Mouse (Mus musculus) liver, adult 2 months (tissue): ENCODE results near the gene Mrps15. TPM values are rescaled to one million over a fixed set of nuclear protein-coding genes. Genes with fewer than 3 reads are reported as not detected.
"Not testable (repeated sequence)": the region's sequence is repeated elsewhere in the genome, so short reads cannot be mapped to it uniquely, and the experiment has no call there.

ENCODE experiments used
- DNase-seq: peaks from one replicate; pipeline ENCODE4 v3.0.0-alpha.2; 2011; ENCODE audit warnings: low read depth, low spot score; ENCODE audit errors: extremely low read depth
- H3K27ac ChIP-seq: fragments of 200-500 bp; replicated peaks from 2 replicates; pipeline ENCODE4 v1.5.1; 2012; ENCODE audit warnings: low read depth, mild to moderate bottlenecking, control low read depth, inconsistent platforms, low read length; ENCODE audit not compliant: insufficient read depth
- H3K27me3 ChIP-seq: fragments of 200-500 bp; 2 replicates; pipeline ENCODE4 v1.6.1; 2012; ENCODE audit warnings: mild to moderate bottlenecking, moderate library complexity, low read length, inconsistent platforms; ENCODE audit not compliant: control insufficient read depth, insufficient read depth
- H3K36me3 ChIP-seq: fragments of 200-500 bp; 2 replicates; pipeline ENCODE4 v1.6.1; 2012; ENCODE audit warnings: low read length, inconsistent platforms; ENCODE audit not compliant: control insufficient read depth, insufficient read depth
- H3K4me1 ChIP-seq: fragments of 200-500 bp; 2 replicates; pipeline ENCODE4 v1.6.1; 2011; ENCODE audit warnings: low read length; ENCODE audit not compliant: control insufficient read depth, insufficient read depth
- H3K4me3 ChIP-seq: fragments of 200-500 bp; 2 replicates; pipeline ENCODE4 v1.5.1; 2011; ENCODE audit warnings: low read depth, mild to moderate bottlenecking, control low read depth, low read length, moderate library complexity; ENCODE audit not compliant: insufficient read depth
- H3K79me2 ChIP-seq: fragments of 200-500 bp; 2 replicates; pipeline ENCODE4 v1.6.1; 2012; ENCODE audit warnings: inconsistent platforms, mild to moderate bottlenecking, low read length, moderate library complexity; ENCODE audit not compliant: control insufficient read depth, insufficient read depth
- H3K9ac ChIP-seq: fragments of 200-500 bp; 2 replicates; pipeline ENCODE4 v1.6.1; 2012; ENCODE audit warnings: low read depth, mild to moderate bottlenecking, control low read depth, inconsistent platforms, low read length
- CTCF ChIP-seq: fragments of 200-500 bp; IDR thresholded peaks from 2 replicates; pipeline ENCODE4 v1.5.1; 2011; ENCODE audit warnings: low read depth, low read length, control low read depth
- POLR2A ChIP-seq: fragments of 200-500 bp; IDR thresholded peaks from 2 replicates; pipeline ENCODE4 v1.6.1; 2011; ENCODE audit warnings: low read length, control low read depth; ENCODE audit not compliant: insufficient read depth; ENCODE audit errors: extremely low read depth
- WGBS: fragments of 180-500 bp; shearing (Covaris S2); methylation state at CpG from one replicate; pipeline ENCODE4 v1.1.7; 2018; 5-methylcytosine and 5-hydroxymethylcytosine counted together
- polyA plus RNA-seq: library from polyadenylated mRNA; depleted of rRNA; stranded (reverse); fragments of >200 nt; gene quantifications from 2 replicates; pipeline ENCODE4 v1.2.3, GENCODE M21; 2012
- total RNA-seq: library from RNA; depleted of rRNA; stranded (reverse); fragments of >200 nt; gene quantifications from 2 replicates; pipeline ENCODE4 v1.2.3, GENCODE M21; 2014

Mrps15 gene
- total and polyA plus RNA-seq, 2 experiments = 31.0 TPM

DNA sequence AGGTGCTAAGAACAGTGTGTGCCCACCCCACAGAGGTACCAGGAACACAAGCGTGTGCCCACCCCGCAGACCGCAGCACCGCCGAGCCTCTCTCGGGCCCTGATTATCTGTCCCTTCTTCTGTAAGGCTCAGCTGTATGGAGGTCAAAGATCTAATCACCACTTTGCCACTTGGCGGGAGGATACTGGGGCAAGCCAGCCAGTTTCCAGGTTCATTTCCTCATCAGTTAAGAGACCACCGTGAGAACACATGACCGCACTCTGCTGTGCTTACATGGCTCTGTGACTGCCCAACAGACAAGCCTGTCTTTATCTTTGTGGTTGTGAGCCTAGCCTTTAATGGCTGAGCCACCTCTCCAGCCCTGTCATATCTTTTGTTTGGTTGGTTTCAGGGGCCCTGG, 36.3 kb downstream of the Mrps15 start:
- no peak overlapping the region for H3K9ac ChIP-seq
- whole genome bisulfite sequencing = 89% methylated on average over 9 of the region's 9 CpGs
- no peaks in the 10 kb centered on the region for H3K79me2 ChIP-seq
- no peak overlapping the region for H3K27ac ChIP-seq
- DNase-seq = no peak
- TF ChIP-seq POLR2A (no peak), CTCF (no peak)
- H3K27me3 ChIP-seq = no peaks in the 10 kb centered on the region
- no peaks in the 10 kb centered on the region for H3K4me1 ChIP-seq
- H3K4me3 ChIP-seq = no peak overlapping the region
- H3K36me3 ChIP-seq = no peaks in the 10 kb centered on the region

DNA sequence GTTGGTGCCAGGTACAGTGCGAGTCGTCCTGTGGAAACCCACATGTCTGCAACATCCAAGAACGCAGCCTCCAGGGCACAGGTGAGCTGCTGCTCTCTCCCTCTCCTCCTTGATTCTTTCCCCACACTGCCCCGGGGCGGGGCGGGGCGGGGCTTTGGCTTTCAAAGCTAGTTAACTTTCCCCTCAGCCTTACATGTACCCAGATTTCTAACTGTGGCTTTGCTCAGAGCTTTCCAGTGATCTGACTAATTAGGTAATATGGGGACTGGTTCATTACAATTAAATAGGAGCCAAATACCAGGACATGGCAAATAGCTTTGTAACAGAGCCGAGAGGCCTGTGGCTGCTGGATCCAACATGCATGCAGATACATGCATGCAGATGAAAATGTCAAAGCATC, 37.7 kb downstream of the Mrps15 start:
- no peaks in the 10 kb centered on the region for H3K4me1 ChIP-seq
- 83% methylated on average over 8 of the region's 8 CpGs for WGBS

DNA sequence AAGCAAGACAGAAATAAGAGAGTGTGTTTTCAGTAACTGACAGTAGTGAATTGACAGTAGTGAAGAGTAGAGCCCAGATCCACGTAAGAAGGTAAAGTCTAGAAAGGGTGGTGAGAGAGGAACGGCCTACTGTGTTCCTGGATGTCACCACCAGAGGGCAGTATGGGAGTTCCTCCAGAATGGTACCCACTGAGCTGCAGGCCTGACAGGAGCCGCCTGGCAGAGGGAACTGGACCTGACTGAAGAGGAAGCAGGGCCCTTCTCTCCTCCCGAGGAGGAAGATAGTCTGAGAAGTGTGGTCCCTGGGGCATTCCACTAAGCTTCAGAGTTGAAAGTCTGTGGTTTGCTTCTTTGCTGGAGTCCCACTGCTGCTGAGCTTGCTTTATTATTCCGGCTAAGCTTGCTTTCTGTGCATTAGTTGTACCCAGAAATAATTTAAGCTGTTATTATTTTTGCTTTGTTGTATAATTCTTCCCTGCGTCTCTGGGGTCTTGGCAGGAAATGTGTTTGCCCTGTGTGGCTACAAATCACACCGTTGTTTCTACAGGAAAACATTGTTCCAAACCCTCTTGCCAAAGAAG, 39.4 kb downstream of the Mrps15 start:
- Histone ChIP-seq H3K36me3 (no peaks in the 10 kb centered on the region), H3K4me1 (peaks cover 3% of the 10 kb centered on the region; the same call in 1 of the 2 replicates), H3K27me3 (no peaks in the 10 kb centered on the region), H3K9ac (no peak overlapping the region), H3K27ac (no peak overlapping the region), H3K79me2 (no peaks in the 10 kb centered on the region), H3K4me3 (no peak overlapping the region)
- peak; percentile 74 for DNase-seq
- TF ChIP-seq CTCF (peak; percentile 92), POLR2A (no peak)
- 22% methylated on average over 7 of the region's 7 CpGs for WGBS

More for the DNA sequence above, 37.7 kb downstream of the Mrps15 start:
- TF ChIP-seq CTCF = no peak
- TF ChIP-seq POLR2A = no peak
- H3K79me2 ChIP-seq = no peaks in the 10 kb centered on the region
- H3K27ac ChIP-seq = no peak overlapping the region
- H3K27me3 ChIP-seq = no peaks in the 10 kb centered on the region
- no peak overlapping the region for H3K4me3 ChIP-seq
- DNase-seq = no peak
- H3K36me3 ChIP-seq = no peaks in the 10 kb centered on the region
- H3K9ac ChIP-seq = no peak overlapping the region

DNA sequence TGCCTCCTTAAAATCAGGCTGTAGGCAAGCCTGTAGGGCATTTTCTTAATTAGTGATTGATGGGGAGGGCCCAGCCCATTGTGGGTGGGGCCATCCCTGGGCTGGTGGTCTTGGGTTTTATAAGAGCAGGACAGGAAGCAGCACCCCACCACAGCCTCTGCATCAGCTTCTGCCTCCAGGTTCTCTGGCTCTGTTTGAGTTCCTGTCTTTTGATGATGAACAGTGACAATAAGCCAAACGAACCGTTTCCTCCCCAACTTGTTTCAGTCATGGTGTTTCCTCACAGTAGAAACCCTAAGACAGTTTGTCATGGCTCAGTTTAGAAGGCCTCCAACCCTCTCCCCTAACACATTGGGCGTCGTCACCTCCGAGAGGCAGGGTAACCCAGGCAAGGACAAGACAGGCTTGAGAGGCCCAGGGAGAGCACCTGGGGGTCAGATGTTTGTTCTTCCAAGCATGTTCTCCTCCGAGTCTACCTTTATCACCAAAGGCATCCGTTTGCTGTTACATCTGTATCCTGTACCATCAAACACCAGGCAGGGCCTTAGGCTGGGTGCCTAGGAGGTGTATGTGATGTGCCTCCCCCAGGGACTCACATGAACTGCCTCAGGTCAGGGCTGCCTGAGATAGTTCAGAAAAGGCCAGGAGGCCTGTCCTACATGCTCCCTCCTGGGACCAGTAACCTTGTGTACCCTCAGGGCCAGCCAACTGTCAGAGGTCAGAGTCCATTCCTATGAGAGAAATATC, 43.5 kb downstream of the Mrps15 start:
- no peak for TF ChIP-seq POLR2A
- TF ChIP-seq CTCF = no peak
- no peak for DNase-seq
- no peaks in the 10 kb centered on the region for H3K79me2 ChIP-seq
- H3K36me3 ChIP-seq = no peaks in the 10 kb centered on the region
- H3K4me1 ChIP-seq = peaks cover 13% of the 10 kb centered on the region
- H3K4me3 ChIP-seq = no peak overlapping the region
- 40% methylated on average over 7 of the region's 7 CpGs for WGBS
- H3K27ac ChIP-seq = peak overlapping the region; percentile 56
- no peaks in the 10 kb centered on the region for H3K27me3 ChIP-seq
- no peak overlapping the region for H3K9ac ChIP-seq

DNA sequence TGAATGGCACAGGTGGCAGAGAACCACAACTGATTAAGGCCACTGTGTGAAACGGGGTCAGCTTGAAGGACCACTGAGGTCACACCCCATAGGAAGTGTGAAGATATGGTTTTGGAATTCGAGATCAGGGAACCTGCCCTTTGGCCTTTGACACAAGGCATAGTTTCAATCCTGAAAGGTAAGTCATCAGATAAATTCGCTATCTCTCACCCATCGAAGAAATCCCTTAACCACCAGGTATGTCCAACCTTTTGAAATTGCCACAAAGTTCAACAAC, 44.1 kb downstream of the Mrps15 start:
- DNase-seq = peak; percentile 98

DNA sequence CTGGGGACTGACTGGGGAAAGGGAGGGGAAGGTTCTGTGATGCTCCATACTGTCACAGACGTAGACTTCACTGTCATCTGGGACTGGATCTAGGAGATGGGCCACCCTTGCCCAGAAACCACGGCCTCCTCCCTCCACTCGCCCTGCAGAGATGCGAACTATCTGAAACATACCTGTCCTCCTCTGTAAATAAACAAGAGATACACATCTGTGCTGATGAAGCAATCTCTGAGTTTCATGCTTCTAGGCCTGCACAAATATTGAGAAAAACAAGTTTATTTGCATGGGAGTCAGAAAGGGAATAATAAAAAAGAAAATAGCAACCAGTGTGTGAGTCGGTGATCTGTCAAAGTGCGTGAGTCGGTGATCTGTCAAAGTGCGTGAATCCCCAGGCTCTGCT, 45.1 kb downstream of the Mrps15 start:
- no peaks in the 10 kb centered on the region for H3K36me3 ChIP-seq
- H3K27me3 ChIP-seq = no peaks in the 10 kb centered on the region
- DNase-seq = peak; percentile 91
- no peak for TF ChIP-seq CTCF
- no peak for TF ChIP-seq POLR2A
- peak overlapping the region; percentile 51 for H3K27ac ChIP-seq
- H3K9ac ChIP-seq = no peak overlapping the region
- peaks cover 13% of the 10 kb centered on the region for H3K4me1 ChIP-seq
- H3K79me2 ChIP-seq = peaks cover 3% of the 10 kb centered on the region; the same call in 1 of the 2 replicates
- no peak overlapping the region for H3K4me3 ChIP-seq
- 24% methylated on average over 8 of the region's 8 CpGs for WGBS

More for the DNA sequence above, 44.1 kb downstream of the Mrps15 start:
- no peaks in the 10 kb centered on the region for H3K79me2 ChIP-seq
- H3K27ac ChIP-seq = peak overlapping the region; percentile 53
- H3K4me1 ChIP-seq = peaks cover 13% of the 10 kb centered on the region
- WGBS = 24% methylated on average over 4 of the region's 4 CpGs
- TF ChIP-seq CTCF = no peak
- no peak for TF ChIP-seq POLR2A
- H3K36me3 ChIP-seq = no peaks in the 10 kb centered on the region
- H3K4me3 ChIP-seq = no peak overlapping the region
- H3K9ac ChIP-seq = no peak overlapping the region
- no peaks in the 10 kb centered on the region for H3K27me3 ChIP-seq

DNA sequence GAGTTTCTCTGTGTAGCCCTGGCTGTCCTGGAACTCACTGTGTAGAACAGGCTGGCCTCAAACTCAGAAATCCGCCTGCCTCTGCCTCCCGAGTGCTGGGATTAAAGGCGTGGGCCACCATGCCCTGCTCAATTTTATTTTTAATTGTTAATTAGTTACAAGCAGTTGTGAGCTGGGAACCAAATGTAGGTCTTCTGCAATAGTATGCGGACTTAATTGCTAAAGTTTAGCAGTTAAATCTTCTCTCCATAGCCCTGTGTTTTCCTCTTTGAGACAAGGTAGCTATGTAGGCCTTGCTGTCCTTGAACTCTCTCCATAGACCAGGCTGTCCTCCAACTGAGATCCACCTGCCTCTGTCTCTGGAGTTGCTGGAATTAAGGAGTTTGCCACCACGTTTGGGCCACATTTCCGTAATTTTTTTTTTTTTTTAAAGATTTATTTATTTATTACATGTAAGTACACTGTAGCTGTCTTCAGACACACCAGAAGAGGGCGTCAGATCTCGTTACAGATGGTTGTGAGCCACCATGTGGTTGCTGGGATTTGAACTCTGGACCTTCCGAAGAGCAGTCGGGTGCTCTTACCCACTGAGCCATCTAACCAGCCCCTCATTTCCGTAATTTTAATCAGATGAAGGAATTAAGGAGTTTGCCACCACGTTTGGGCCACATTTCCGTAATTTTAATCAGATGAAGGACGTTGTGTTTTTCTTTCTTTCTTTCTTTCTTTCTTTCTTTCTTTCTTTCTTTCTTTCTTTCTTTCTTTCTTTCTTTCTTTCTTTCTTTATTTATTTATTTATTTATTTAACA, 49.1 kb downstream of the Mrps15 start:
- not testable (repeated sequence) for DNase-seq, H3K27me3 ChIP-seq, H3K9ac ChIP-seq, H3K4me3 ChIP-seq, H3K27ac ChIP-seq, H3K36me3 ChIP-seq
- Histone ChIP-seq H3K79me2 (peaks cover 11% of the 10 kb centered on the region; the same call in 1 of the 2 replicates), H3K4me1 (peaks cover 12% of the 10 kb centered on the region)
- 61% methylated on average over 14 of the region's 14 CpGs for WGBS
